Mouse (Mus musculus) heart, adult 2 months (tissue): Measurements from ENCODE around the gene Ccnh. TPM values are rescaled to one million over a fixed set of nuclear protein-coding genes. Genes with fewer than 3 reads are reported as not detected.
"Not testable (repeated sequence)": the region's sequence is repeated elsewhere in the genome, so short reads cannot be mapped to it uniquely, and the experiment has no call there.

ENCODE experiments used
- DNase-seq, 2 experiments: peaks; one replicate each; pipeline ENCODE4 v3.0.0; 2021
- H3K27ac ChIP-seq: fragments of 200-600 bp; 2 replicates; pipeline ENCODE4 v1.8.1; 2022
- H3K27me3 ChIP-seq: fragments of 200-500 bp; 2 replicates; pipeline ENCODE4 v1.6.1; 2012; ENCODE audit warnings: mild to moderate bottlenecking, low read length, inconsistent platforms, mixed read lengths; ENCODE audit not compliant: control insufficient read depth, insufficient read depth
- H3K36me3 ChIP-seq: fragments of 200-500 bp; 2 replicates; pipeline ENCODE4 v1.6.1; 2012; ENCODE audit warnings: low read length, inconsistent platforms; ENCODE audit not compliant: control insufficient read depth, insufficient read depth
- H3K4me1 ChIP-seq: fragments of 200-500 bp; 2 replicates; pipeline ENCODE4 v1.6.1; 2011; ENCODE audit warnings: low read length; ENCODE audit not compliant: control insufficient read depth, insufficient read depth
- H3K4me3 ChIP-seq: fragments of 200-600 bp; 2 replicates; pipeline ENCODE4 v1.8.1; 2022
- H3K79me2 ChIP-seq: fragments of 200-500 bp; replicated peaks from 2 replicates; pipeline ENCODE4 v1.6.1; 2012; ENCODE audit warnings: mild to moderate bottlenecking, inconsistent platforms, low read length, moderate library complexity, mixed read lengths; ENCODE audit not compliant: control insufficient read depth, insufficient read depth
- H3K9ac ChIP-seq: fragments of 200-500 bp; 2 replicates; pipeline ENCODE4 v1.6.1; 2012; ENCODE audit warnings: low read depth, mild to moderate bottlenecking, control low read depth, inconsistent platforms, low read length, mixed read lengths
- CTCF ChIP-seq: fragments of 200-600 bp; IDR thresholded peaks from 2 replicates; pipeline ENCODE4 v1.8.1; 2022; ENCODE audit warnings: antibody characterized with exemption, mild to moderate bottlenecking, moderate library complexity
- EP300 ChIP-seq: fragments of 200-500 bp; IDR thresholded peaks from 2 replicates; pipeline ENCODE4 v1.6.1; 2011; ENCODE audit warnings: low read depth, low read length, control low read depth; ENCODE audit not compliant: insufficient read depth
- POLR2A ChIP-seq: fragments of 200-500 bp; IDR thresholded peaks from 2 replicates; pipeline ENCODE4 v1.6.1; 2011; ENCODE audit warnings: mild to moderate bottlenecking, low read depth, low read length, control low read depth; ENCODE audit not compliant: insufficient read depth
- WGBS: fragments of 180-500 bp; shearing (Covaris S2); methylation state at CpG from one replicate; pipeline ENCODE4 v1.1.7; 2018; 5-methylcytosine and 5-hydroxymethylcytosine counted together
- intact Hi-C: fragments of 180-260 bp; cut with DNase I; formaldehyde crosslinking; loops from one replicate; pipeline ENCODE4 v1.15.1; 2025
- long read RNA-seq: library from polyadenylated mRNA; stranded (forward); transcript quantifications from one replicate; pipeline ENCODE4 v2.0.0, GENCODE M21; 2021
- polyA plus RNA-seq: library from polyadenylated mRNA; depleted of rRNA; stranded (reverse); fragments of >200 nt; gene quantifications from 2 replicates; pipeline ENCODE4 v1.2.3, GENCODE M21; 2012; rRNA removed
- total RNA-seq, 2 experiments: library from RNA; stranded (reverse); gene quantifications; 2 replicates each; pipeline ENCODE4 v1.2.3; 2021

Gene Ccnh
- total RNA-seq = 10 to 100 TPM; 27.0 to 30.0 TPM
- polyA plus RNA-seq = 18.2 and 21.3 TPM in 2 replicates
- long read RNA-seq, transcript Ccnh-201 (9 exons, 2,045 nt) = major isoform, 33 of 42 reads
- long read RNA-seq, partial matches to known transcripts = 1 of 42 reads
- long read RNA-seq, other reads (novel, unspliced or antisense) = 5 of 42 reads

- H3K4me1 ChIP-seq = peaks cover 1% of the 10 kb centered on the region
- H3K27me3 ChIP-seq = no peaks in the 10 kb centered on the region
- intact Hi-C loops = loop anchor here (5.0 kb wide), 2 partner anchors 103 to 858 kb away; partner anchors contain the start of gene Cox7c
- peak within 1 kb of the TSS; percentile 79 for H3K4me3 ChIP-seq
- peak within 1 kb of the TSS; percentile 84 for H3K9ac ChIP-seq
- TF ChIP-seq EP300 (0 out of 2 replicates have a peak, but pooled peaks have one; percentile 40), POLR2A (peak; percentile 59), CTCF (peak; percentile 23; the same call in 1 of the 2 replicates)
- H3K36me3 ChIP-seq = peaks cover 9% of the 10 kb centered on the region
- 2% methylated on average over 44 of the region's 44 CpGs for WGBS
- DNase-seq = peak; percentile 94
- no peaks in the 10 kb centered on the region; the same call in 1 of the 2 replicates for H3K79me2 ChIP-seq
- H3K27ac ChIP-seq = peak within 1 kb of the TSS; percentile 81
Measured at GRCm38 (mm10) chr13:85188903-85189643, at the start of gene Ccnh. TSS of gene Ccnh (plus strand) at chr13:85189408.

- intact Hi-C loops, H3K27ac ChIP-seq: not testable (repeated sequence)
Measured at GRCm38 (mm10) chr13:85143361-85143760, 45.8 kb upstream of the Ccnh start.

GRCm38 (mm10) chr13:85146471-85146870, 42.7 kb upstream of the Ccnh start:
- DNase-seq = no peak
- no peaks in the 10 kb centered on the region for H3K27me3 ChIP-seq
- no peak overlapping the region for H3K9ac ChIP-seq
- no peak overlapping the region for H3K4me3 ChIP-seq
- H3K27ac ChIP-seq = no peak overlapping the region
- no peaks in the 10 kb centered on the region for H3K79me2 ChIP-seq
- intact Hi-C loops = no loop called here
- TF ChIP-seq POLR2A (no peak), CTCF (no peak), EP300 (no peak)
- no peaks in the 10 kb centered on the region for H3K36me3 ChIP-seq
- no peaks in the 10 kb centered on the region for H3K4me1 ChIP-seq

More at GRCm38 (mm10) chr13:85143361-85143760, 45.8 kb upstream of the Ccnh start:
- not testable (repeated sequence) for H3K79me2 ChIP-seq, DNase-seq, H3K9ac ChIP-seq, H3K4me3 ChIP-seq, H3K27me3 ChIP-seq, H3K36me3 ChIP-seq, H3K4me1 ChIP-seq
- 91% methylated on average over 16 of the region's 16 CpGs for WGBS

- no peak overlapping the region for H3K9ac ChIP-seq
- H3K27ac ChIP-seq = no peak overlapping the region
- no peak for TF ChIP-seq CTCF
- no peak for TF ChIP-seq POLR2A
- TF ChIP-seq EP300 = no peak
- H3K4me1 ChIP-seq = no peaks in the 10 kb centered on the region
- DNase-seq = no peak
- no peaks in the 10 kb centered on the region for H3K27me3 ChIP-seq
- 79% methylated on average over 6 of the region's 6 CpGs for WGBS
- intact Hi-C loops = no loop called here
- no peaks in the 10 kb centered on the region for H3K79me2 ChIP-seq
- no peak overlapping the region for H3K4me3 ChIP-seq
- no peaks in the 10 kb centered on the region for H3K36me3 ChIP-seq
Measured at GRCm38 (mm10) chr13:85154746-85155145, 34.5 kb upstream of the Ccnh start.

GRCm38 (mm10) chr13:85159971-85160370, 29.2 kb upstream of the Ccnh start:
- no peaks in the 10 kb centered on the region for H3K36me3 ChIP-seq
- H3K27me3 ChIP-seq = no peaks in the 10 kb centered on the region
- no peak overlapping the region for H3K9ac ChIP-seq
- intact Hi-C loops = no loop called here
- TF ChIP-seq POLR2A (no peak), EP300 (no peak), CTCF (no peak)
- H3K79me2 ChIP-seq = no peaks in the 10 kb centered on the region
- no peak for DNase-seq
- H3K4me1 ChIP-seq = no peaks in the 10 kb centered on the region
- no peak overlapping the region for H3K27ac ChIP-seq
- no peak overlapping the region for H3K4me3 ChIP-seq
- 58% methylated on average over 2 of the region's 2 CpGs for WGBS

GRCm38 (mm10) chr13:85164512-85165124, 24.6 kb upstream of the Ccnh start:
- no peak for DNase-seq
- no peak overlapping the region for H3K9ac ChIP-seq
- H3K27me3 ChIP-seq = no peaks in the 10 kb centered on the region
- no peak for TF ChIP-seq POLR2A
- TF ChIP-seq EP300 = no peak
- TF ChIP-seq CTCF = peak; percentile 45
- H3K4me1 ChIP-seq = no peaks in the 10 kb centered on the region
- H3K79me2 ChIP-seq = no peaks in the 10 kb centered on the region
- H3K36me3 ChIP-seq = no peaks in the 10 kb centered on the region
- intact Hi-C loops = no loop called here
- H3K27ac ChIP-seq = no peak overlapping the region
- WGBS = 32% methylated on average over 4 of the region's 4 CpGs
- no peak overlapping the region for H3K4me3 ChIP-seq
